Mouse (Mus musculus) forebrain, embryonic 16.5 days (tissue): ENCODE measurements around the gene Ano3. TPM values are rescaled to one million over a fixed set of nuclear protein-coding genes. Genes with fewer than 3 reads are reported as not detected.

Experiments used
- ATAC-seq: fragments of 200-750 bp; cut with Nextera tagmentation; 2 replicates; pipeline ENCODE4 v1.8.0; 2017; ENCODE audit warnings: mild to moderate bottlenecking, moderate library complexity
- H3K27ac ChIP-seq: fragments of 300-500 bp; sonication (generic); 2 replicates; pipeline ENCODE4 v1.5.1; 2014; ENCODE audit warnings: low read length, control low read depth
- H3K27me3 ChIP-seq: fragments of 300-500 bp; sonication (generic); replicated peaks from 2 replicates; pipeline ENCODE4 v1.6.1; 2014; ENCODE audit warnings: low read length; ENCODE audit not compliant: control insufficient read depth, insufficient read depth
- H3K36me3 ChIP-seq: fragments of 300-500 bp; sonication (generic); 2 replicates; pipeline ENCODE4 v1.6.1; 2014; ENCODE audit not compliant: control insufficient read depth, insufficient read depth
- H3K4me1 ChIP-seq: fragments of 300-500 bp; sonication (generic); replicated peaks from 2 replicates; pipeline ENCODE4 v1.6.1; 2014; ENCODE audit warnings: low read length; ENCODE audit not compliant: control insufficient read depth, insufficient read depth
- H3K4me2 ChIP-seq: fragments of 300-500 bp; sonication (generic); 2 replicates; pipeline ENCODE4 v1.6.1; 2014; ENCODE audit warnings: mild to moderate bottlenecking, low read length, control low read depth
- H3K4me3 ChIP-seq: fragments of 300-500 bp; sonication (generic); replicated peaks from 2 replicates; pipeline ENCODE4 v1.5.1; 2014; ENCODE audit warnings: mild to moderate bottlenecking, low read length, control low read depth
- H3K9ac ChIP-seq: fragments of 300-500 bp; sonication (generic); replicated peaks from 2 replicates; pipeline ENCODE4 v1.6.1; 2014; ENCODE audit warnings: low read depth, low read length, control low read depth
- H3K9me3 ChIP-seq: fragments of 300-500 bp; sonication (generic); 2 replicates; pipeline ENCODE4 v1.6.1; 2016; ENCODE audit warnings: low read length; ENCODE audit not compliant: control insufficient read depth
- WGBS: fragments of 180-500 bp; shearing (Covaris S2); extraction: QIAGEN DNeasy Blood & Tissue Kit; methylation state at CpG from one replicate; pipeline ENCODE4 v1.1.7; 2014; 5-methylcytosine and 5-hydroxymethylcytosine counted together
- polyA plus RNA-seq: library from polyadenylated mRNA; unstranded; fragments of >200 nt; fragmentation: Nextera tagmentation; extraction: Ambion mirVana; gene quantifications from 2 replicates; pipeline ENCODE4 v1.2.1, GENCODE M21; 2015

Gene Ano3
- polyA plus RNA-seq, 1 experiment from 2014 or later = 0.77 TPM

DNA sequence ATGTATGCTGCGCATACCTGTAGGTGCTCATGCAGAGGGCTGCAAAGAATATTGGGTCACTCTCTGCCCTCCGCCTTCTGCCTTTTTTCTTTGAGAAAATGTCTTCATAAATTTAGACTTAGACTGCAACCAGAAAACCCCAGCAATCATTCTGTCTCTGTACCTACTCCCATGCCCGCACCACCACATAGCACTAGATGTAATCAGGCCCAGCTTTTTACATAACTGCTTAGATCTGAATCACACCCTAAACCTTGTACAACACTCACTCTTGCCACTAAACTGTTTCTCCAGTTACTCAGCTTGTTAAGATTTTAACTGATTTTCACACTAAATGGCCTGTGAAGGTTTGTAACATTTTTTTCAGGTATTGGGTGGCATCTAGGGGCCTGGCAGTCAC lies 241.3 kb downstream of the Ano3 start:
- Histone ChIP-seq H3K9ac (no peak overlapping the region), H3K4me3 (no peak overlapping the region), H3K4me1 (no peaks in the 10 kb centered on the region), H3K9me3 (no peaks in the 10 kb centered on the region), H3K27ac (no peak overlapping the region), H3K36me3 (no peaks in the 10 kb centered on the region), H3K4me2 (no peak overlapping the region), H3K27me3 (no peaks in the 10 kb centered on the region)
- no peak for ATAC-seq
- WGBS = 97% methylated on average over 3 of the region's 3 CpGs

DNA sequence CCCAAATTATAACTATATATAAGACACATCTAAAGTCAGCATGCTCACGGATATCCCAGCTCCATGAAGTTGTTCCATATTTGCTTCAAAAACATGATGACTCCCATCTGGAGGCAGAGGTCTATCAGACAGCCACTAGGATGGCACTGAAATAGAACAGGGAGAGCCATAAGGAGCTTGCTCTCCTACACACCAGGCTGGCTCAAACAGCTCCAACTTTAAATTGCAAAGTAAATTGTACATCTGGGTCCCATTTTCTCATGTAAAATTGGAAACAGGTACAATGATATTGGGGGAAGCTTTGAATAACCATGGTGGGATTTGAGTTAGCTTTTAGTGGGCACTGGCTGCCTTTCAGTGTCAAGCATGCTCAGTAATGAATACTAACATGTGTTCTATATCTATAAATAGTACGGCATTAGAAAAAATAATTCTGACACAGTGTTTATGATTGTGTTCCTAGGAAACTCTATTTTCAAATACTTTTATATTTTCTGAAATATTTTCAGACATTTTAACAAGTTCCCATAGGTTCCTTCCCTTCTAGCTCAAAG lies 279.6 kb downstream of the Ano3 start:
- H3K27ac ChIP-seq = no peak overlapping the region
- H3K9ac ChIP-seq = no peak overlapping the region
- WGBS = 96% methylated on average over 2 of the region's 2 CpGs
- H3K27me3 ChIP-seq = no peaks in the 10 kb centered on the region
- ATAC-seq = no peak
- no peaks in the 10 kb centered on the region for H3K36me3 ChIP-seq
- H3K4me1 ChIP-seq = no peaks in the 10 kb centered on the region
- H3K4me3 ChIP-seq = no peak overlapping the region
- no peaks in the 10 kb centered on the region for H3K9me3 ChIP-seq
- H3K4me2 ChIP-seq = no peak overlapping the region

DNA sequence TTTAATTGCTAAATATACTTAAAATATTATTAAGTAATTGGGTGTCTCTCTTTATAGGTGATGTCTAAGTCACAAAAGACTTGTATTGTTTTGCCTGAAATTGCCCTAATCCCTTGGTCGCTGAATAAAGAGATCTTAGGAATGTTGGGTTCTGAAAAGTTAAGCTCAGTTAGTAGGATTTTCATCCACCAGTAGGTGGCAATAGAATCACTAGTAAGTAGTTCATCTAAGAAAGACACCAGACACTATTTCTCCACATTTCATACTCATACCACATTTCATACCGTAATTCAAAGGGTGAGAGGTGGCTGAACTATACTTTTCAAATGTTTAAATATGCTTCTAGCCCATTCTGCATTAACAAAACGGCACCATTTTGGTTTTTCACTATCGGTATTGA lies 287.4 kb downstream of the Ano3 start:
- ATAC-seq = peak; percentile 87
- Histone ChIP-seq H3K27ac (no peak overlapping the region), H3K4me1 (no peaks in the 10 kb centered on the region), H3K4me3 (no peak overlapping the region), H3K9ac (no peak overlapping the region), H3K4me2 (no peak overlapping the region), H3K27me3 (no peaks in the 10 kb centered on the region), H3K9me3 (no peaks in the 10 kb centered on the region), H3K36me3 (no peaks in the 10 kb centered on the region)
- 48% methylated on average over 4 of the region's 4 CpGs for WGBS

- no peaks in the 10 kb centered on the region for H3K9me3 ChIP-seq
- H3K4me3 ChIP-seq = no peak overlapping the region
- H3K4me1 ChIP-seq = no peaks in the 10 kb centered on the region
- no peaks in the 10 kb centered on the region for H3K36me3 ChIP-seq
- H3K27ac ChIP-seq = no peak overlapping the region
- ATAC-seq = no peak
- H3K4me2 ChIP-seq = no peak overlapping the region
- H3K9ac ChIP-seq = no peak overlapping the region
- H3K27me3 ChIP-seq = no peaks in the 10 kb centered on the region
Measured at GRCm38 (mm10) chr2:110644846-110645245, 305.9 kb downstream of the Ano3 start.

- Histone ChIP-seq H3K27ac (no peak overlapping the region), H3K36me3 (no peaks in the 10 kb centered on the region), H3K9me3 (no peaks in the 10 kb centered on the region), H3K4me3 (no peak overlapping the region), H3K27me3 (no peaks in the 10 kb centered on the region), H3K4me1 (no peaks in the 10 kb centered on the region), H3K9ac (no peak overlapping the region), H3K4me2 (no peak overlapping the region)
- ATAC-seq = no peak
- 67% methylated on average over 1 of the region's 1 CpGs for WGBS
Measured at GRCm38 (mm10) chr2:110644358-110644757, 306.4 kb downstream of the Ano3 start.

Other genes starting within 250 kb of the Ano3 start
- gene Muc15, start 229.6 kb downstream of the Ano3 start, polyA plus RNA-seq = 0.10 TPM in 1 of 2 replicates, not detected in the other
- not detected in 2 replicates for gene Gm13941, start 155.1 kb upstream of the Ano3 start, polyA plus RNA-seq
- gene Gm15130, start 202.0 kb upstream of the Ano3 start, polyA plus RNA-seq = not detected in 2 replicates